Mouse (Mus musculus) embryo, embryonic 11 days (tissue): ENCODE data around the gene Smg6.

Source experiments
- DNase-seq: peaks from one replicate; pipeline ENCODE4 v3.0.0-alpha.2; 2015

Smg6 gene

DNA sequence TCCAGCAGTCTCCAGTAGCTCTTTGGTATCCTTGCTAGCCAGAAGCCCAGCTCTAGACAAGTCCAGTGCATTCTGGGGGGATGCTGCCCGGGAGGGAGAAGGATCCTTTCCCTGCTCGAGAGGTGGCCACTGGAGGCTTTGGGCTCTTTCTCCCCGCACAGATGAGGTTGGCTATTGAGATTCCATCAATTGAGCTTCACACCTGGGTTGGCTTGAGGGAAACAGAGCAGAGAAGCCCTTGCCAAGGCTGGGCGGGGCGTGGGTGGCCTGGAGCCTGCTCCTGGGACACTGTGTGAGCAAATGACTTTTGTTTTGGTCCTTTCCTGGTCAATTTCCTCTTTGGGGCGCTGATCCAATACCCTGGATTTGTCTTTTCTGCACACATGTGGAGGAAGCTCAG lies 270.5 kb downstream of the Smg6 start:
- DNase-seq = no peak

DNA sequence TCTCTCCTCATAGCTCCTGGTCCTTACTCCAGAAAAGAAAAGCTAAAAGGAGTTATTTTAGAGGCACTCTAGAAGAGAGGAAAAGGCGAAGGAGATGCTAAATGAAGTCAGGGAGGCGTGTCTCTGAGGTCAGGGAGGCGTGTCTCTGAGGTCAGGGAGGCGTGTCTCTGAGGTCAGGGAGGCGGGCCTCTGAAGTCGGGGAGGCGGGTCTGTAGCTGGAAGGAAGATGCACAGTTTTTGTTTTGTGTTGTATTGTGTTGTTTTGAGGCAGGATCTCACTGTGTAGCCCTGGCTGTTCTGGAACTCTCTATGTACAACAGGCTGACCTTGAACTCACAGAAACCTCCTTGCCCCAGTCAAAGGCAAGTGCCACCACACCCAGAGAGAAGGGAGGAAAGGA lies 272.3 kb downstream of the Smg6 start:
- DNase-seq = no peak

DNA sequence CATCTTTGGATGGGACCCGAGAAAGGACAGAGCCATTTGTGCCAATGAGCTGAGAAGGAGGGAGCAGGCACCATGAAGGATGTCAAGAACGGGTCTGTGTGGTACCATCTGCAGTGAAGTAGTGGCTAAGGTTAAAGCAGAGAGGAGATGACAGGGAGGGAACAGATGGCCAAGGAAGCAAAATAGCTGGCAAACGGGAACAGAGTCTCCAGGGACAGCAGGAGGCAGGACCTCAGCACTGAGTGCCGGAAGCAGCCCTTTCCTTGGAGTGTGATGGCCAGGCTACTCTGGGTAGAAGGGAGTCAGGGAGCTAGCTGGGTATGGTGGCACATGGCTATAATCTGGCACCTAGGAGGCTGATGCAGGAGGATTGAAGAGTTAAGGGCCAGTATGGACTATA lies 273.2 kb downstream of the Smg6 start:
- DNase-seq = no peak

DNA sequence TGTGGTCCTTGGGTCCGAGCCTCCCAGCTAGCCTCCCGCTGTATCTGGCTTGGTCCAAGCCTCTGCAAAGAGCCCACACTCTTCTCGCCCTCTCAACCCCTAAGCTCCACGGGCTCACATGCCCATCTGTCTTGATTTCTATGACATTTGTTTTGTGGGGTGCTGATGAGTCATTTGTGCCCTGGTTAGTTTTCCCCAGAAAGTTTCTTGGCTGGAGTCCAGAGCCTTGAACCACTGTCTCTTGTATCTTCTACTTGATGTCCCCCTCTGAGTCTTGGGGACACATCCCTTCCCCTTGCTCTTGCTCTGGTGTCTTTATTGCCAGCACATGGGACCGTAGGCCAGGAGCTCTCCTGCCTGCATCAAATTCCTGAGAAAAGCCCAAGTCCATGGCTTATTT lies 274.3 kb downstream of the Smg6 start:
- no peak for DNase-seq

- DNase-seq = no peak
These were observed 275.3 kb downstream of the Smg6 start for GRCm38 (mm10) chr11:75200935-75201334.

GRCm38 (mm10) chr11:75201721-75202120 lies 276.1 kb downstream of the Smg6 start:
- no peak for DNase-seq

- no peak for DNase-seq
These were observed 278.3 kb downstream of the Smg6 start for GRCm38 (mm10) chr11:75203926-75204325.

DNA sequence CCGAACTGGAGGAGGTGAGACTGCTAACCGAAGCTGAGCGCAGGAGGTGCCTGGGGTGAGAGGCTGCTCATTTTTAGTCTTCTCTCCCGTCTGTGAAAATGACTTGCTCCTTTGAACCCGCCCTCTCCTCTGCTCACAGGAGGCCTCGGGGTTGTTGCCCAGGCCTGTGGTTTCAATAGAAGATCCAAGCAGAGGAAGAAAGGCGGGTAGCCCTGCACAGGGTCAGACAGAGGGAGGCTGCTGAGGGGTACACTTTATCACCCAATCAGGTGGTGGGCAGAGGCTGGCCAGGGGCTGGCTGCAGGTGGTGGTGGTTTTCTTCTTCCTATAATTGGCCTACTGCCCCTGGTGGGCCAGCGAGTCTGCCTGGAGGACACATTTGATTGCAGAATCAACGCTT lies 278.8 kb downstream of the Smg6 start:
- no peak for DNase-seq

DNA sequence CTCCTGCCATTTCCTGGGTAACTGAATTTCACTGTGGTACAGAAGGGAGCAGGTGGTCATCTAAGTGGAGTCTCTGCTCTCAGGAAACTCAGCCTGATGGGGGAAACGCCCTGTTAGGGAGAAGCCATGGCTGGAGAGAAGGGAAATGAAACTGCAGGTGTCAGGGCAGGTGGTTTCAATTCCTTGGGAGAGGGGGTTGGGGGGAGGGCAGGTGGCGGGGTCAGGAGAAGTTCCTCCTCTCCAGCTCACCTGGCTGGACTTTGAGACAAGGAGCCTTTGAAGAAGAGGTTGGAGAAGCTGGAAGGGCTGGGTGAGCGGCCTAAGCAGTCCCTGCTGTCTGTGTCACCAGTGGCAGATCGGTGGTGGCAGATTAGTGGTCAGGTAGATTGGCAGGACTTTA lies 280.7 kb downstream of the Smg6 start:
- no peak for DNase-seq

- DNase-seq = no peak
These were observed 283.7 kb downstream of the Smg6 start for GRCm38 (mm10) chr11:75209363-75209762.

DNA sequence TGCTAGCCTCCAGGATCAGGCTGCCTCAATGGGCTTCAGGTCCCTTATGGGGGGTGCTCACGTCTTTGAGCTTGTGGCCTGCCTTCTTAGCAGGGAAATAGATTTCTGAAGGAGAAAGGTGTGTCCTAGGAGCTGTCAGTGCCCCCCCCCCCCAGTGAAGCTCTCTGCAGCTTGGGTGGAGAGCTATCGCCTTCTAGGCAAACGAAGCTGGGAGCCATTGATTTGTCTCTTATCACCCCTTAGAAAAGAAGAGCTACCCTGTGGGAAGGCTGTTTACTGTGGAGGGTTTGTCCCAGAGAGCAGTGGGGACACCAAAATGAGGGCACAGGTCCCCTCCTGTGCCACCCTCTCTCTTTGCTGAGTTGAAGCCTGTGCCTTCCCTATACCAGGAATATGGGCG lies 284.5 kb downstream of the Smg6 start:
- no peak for DNase-seq

DNA sequence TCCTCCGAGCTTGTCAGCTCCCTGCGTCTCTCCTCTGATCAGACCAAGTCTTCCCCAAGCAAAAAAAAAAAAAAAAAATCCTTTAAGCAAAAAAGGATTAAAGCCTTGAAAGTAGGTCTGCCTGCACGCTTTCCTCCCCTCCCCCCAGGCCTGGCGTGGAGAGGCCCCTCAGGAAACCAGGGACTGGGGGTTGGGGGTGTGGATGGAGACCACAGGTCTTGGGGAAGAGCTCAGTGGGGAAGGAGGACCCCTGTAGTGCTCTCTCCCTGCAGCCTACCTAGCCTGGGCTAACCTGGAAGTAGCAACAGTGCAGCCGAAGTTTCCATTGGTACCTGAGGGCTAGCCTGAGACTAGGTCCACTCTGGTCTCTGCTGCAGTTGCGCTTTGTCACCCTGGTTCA lies 285.1 kb downstream of the Smg6 start:
- DNase-seq = no peak

DNA sequence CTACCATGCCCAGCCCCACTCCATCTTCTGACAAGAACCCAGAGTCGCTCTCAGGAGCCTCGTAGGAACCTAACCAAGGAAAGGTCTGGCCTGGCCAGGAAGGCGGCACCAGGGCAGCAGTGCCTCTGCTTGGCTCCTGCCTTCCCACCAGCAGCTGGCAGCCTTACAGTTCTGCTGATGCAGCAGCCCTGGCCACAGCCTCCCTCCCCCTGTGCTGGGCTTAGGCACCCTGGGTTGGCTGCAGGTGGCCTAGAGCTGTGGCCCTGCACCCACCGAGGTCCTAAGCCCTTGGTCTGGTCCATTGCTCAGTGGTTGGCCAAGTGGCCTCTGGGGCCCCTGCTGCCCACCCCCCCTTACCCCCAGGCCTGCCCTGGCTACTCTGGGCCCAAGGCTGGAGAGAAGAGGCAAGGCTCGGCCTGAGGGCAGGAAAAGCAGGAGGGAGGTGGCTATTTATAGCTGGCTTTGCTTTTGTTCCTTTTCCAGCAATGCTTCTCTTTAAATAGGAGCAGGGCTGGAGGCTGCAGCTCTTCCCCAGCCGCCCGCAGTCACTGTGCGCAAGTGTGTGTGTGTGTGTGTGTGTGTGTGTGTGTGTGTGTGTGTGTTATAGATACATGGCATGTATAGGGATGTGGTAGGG lies 286.5 kb downstream of the Smg6 start:
- no peak for DNase-seq

- no peak for DNase-seq
These were observed 287.3 kb downstream of the Smg6 start for GRCm38 (mm10) chr11:75212876-75213275.

GRCm38 (mm10) chr11:75213372-75214080 lies 287.9 kb downstream of the Smg6 start:
- peak; percentile 72 for DNase-seq
